Mouse (Mus musculus): ENCODE data around the gene Neurod2. TPM values are rescaled to one million over a fixed set of nuclear protein-coding genes. Genes with fewer than 3 reads are reported as not detected.

The Neurod2 gene
- polyA plus RNA-seq, 1 experiment = not detected

- no peak for DNase-seq (ENCODE audit: low read depth)
Observed at GRCm38 (mm10) chr11:98332841-98333240, 3.4 kb upstream of the Neurod2 start.

- DNase-seq (ENCODE audit: low read depth) = no peak
Observed at GRCm38 (mm10) chr11:98332186-98332585, 2.7 kb upstream of the Neurod2 start.

GRCm38 (mm10) chr11:98331401-98331800 lies 2.0 kb upstream of the Neurod2 start:
- DNase-seq (ENCODE audit: low read depth) = no peak

- DNase-seq (ENCODE audit: low read depth) = no peak
Observed at GRCm38 (mm10) chr11:98330745-98331204, 1.3 kb upstream of the Neurod2 start.

GRCm38 (mm10) chr11:98329960-98330744 lies 704 bp upstream of the Neurod2 start:
- no peak for DNase-seq (ENCODE audit: low read depth)

- DNase-seq (ENCODE audit: low read depth) = no peak
Observed at GRCm38 (mm10) chr11:98328371-98329069, 928 bp downstream of the Neurod2 start.

- DNase-seq (ENCODE audit: low read depth) = no peak
Observed at GRCm38 (mm10) chr11:98328031-98328370, 1.4 kb downstream of the Neurod2 start.

- no peak for DNase-seq (ENCODE audit: low read depth)
Observed at GRCm38 (mm10) chr11:98327136-98328030, 2.1 kb downstream of the Neurod2 start.

GRCm38 (mm10) chr11:98326741-98327135 lies 2.7 kb downstream of the Neurod2 start:
- no peak for DNase-seq (ENCODE audit: low read depth)

GRCm38 (mm10) chr11:98325821-98326218 lies 3.6 kb downstream of the Neurod2 start:
- no peak for DNase-seq (ENCODE audit: low read depth)

GRCm38 (mm10) chr11:98325191-98325820 lies 4.1 kb downstream of the Neurod2 start:
- no peak for DNase-seq (ENCODE audit: low read depth)

- no peak for DNase-seq (ENCODE audit: low read depth)
Observed at GRCm38 (mm10) chr11:98323933-98324332, 5.5 kb downstream of the Neurod2 start.

GRCm38 (mm10) chr11:98323136-98323866 lies 6.1 kb downstream of the Neurod2 start:
- DNase-seq (ENCODE audit: low read depth) = no peak

- DNase-seq (ENCODE audit: low read depth) = no peak
Observed at GRCm38 (mm10) chr11:98322159-98322558, 7.3 kb downstream of the Neurod2 start.

- DNase-seq (ENCODE audit: low read depth) = no peak
Observed at GRCm38 (mm10) chr11:98321677-98322003, 7.8 kb downstream of the Neurod2 start.

- DNase-seq (ENCODE audit: low read depth) = no peak
Observed at GRCm38 (mm10) chr11:98320806-98321676, 8.4 kb downstream of the Neurod2 start.

- DNase-seq (ENCODE audit: low read depth) = no peak
Observed at GRCm38 (mm10) chr11:98320381-98320780, 9.1 kb downstream of the Neurod2 start.

GRCm38 (mm10) chr11:98319944-98320343 lies 9.5 kb downstream of the Neurod2 start:
- DNase-seq (ENCODE audit: low read depth) = no peak

GRCm38 (mm10) chr11:98319544-98319943 lies 9.9 kb downstream of the Neurod2 start:
- DNase-seq (ENCODE audit: low read depth) = no peak

GRCm38 (mm10) chr11:98319120-98319519 lies 10.3 kb downstream of the Neurod2 start:
- DNase-seq (ENCODE audit: low read depth) = no peak

Measured in gonadal fat pad, adult 2 months (tissue).